Mouse (Mus musculus) kidney, postnatal 10 days (tissue): ENCODE data around the gene Scn8a.

Experiments
- DNase-seq: peaks from one replicate; pipeline ENCODE4 v3.0.0; 2021; ENCODE audit warnings: mixed read lengths

Gene Scn8a

GRCm38 (mm10) chr15:101046039-101046526 is 176.4 kb downstream of the Scn8a start:
- DNase-seq: no peak

- DNase-seq: peak; percentile 73
These were observed 177.0 kb downstream of the Scn8a start for GRCm38 (mm10) chr15:101046527-101047193.

DNA sequence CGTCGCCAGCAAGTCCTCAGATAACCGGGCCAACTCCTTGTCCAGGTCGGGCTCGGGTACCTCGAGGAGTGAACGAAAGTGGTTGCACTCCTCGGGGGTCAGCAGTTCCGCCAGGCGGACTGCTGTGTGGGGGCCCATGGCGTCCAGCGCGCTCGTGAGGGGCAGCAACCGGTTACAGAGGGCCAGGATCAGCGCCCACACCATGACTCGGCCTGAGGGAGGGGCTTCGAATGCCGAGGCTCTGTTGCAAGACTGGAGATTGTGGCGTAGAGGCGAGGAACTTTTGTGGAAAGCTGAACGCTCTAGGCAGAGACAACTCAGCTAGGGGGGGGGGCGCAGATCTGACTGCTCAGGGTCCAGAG is 177.5 kb downstream of the Scn8a start, which contains the start of gene Gm47841:
Gene Gm47841, minus strand, starts transcription at position 204 of the 362 bp plus-strand sequence.
- peak; percentile 58 for DNase-seq

- DNase-seq: no peak
These were observed 178.8 kb downstream of the Scn8a start for GRCm38 (mm10) chr15:101048338-101048896.

GRCm38 (mm10) chr15:101051869-101052268 is 182.2 kb downstream of the Scn8a start:
- DNase-seq: no peak

DNA sequence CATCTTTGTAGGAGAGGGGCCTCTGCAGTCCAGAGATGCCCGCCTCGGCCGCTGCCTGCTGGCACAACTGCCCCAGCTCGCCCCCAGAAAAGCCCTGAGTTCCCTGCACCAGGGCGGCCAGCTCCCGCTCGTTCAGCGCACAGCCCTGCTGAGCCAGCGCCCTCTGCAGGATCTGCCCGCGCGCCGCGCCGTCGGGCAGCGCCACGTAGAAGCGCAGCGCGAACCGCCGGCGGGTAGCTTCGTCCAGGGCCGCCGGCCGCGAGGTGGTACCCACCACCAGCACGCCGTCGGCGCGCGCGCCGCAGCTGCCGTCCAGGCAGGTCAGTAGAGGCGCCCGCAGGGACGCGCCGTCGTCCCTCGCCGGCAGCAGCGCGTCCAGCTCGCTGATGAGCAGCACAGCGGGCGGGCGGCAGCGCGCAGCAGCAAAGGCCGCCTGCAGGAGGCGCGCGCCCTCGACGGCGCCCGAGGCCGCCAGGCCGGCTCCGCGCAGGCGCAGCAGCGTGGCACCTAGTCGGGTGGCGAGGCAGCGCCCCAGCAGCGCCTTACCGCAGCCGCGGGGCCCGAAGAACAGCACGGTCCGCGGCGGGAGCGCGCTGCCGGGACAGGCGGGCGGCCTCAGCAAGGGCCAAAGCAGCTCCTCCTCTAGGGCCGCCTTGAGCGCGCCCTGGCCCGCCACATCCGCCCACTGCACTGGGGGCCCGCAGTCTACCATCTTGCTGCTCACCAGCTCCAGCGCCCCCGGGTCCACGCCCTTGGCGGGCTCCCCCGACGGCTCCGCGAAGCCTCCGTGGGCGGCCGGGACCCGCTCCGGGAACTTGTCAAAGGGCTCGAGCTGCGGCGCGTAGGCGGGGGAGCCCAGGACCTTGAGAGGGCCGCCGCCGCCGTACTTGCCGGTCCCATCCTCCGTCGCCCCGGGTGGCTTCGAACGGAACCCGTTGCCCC is 183.2 kb downstream of the Scn8a start:
- no peak for DNase-seq

DNA sequence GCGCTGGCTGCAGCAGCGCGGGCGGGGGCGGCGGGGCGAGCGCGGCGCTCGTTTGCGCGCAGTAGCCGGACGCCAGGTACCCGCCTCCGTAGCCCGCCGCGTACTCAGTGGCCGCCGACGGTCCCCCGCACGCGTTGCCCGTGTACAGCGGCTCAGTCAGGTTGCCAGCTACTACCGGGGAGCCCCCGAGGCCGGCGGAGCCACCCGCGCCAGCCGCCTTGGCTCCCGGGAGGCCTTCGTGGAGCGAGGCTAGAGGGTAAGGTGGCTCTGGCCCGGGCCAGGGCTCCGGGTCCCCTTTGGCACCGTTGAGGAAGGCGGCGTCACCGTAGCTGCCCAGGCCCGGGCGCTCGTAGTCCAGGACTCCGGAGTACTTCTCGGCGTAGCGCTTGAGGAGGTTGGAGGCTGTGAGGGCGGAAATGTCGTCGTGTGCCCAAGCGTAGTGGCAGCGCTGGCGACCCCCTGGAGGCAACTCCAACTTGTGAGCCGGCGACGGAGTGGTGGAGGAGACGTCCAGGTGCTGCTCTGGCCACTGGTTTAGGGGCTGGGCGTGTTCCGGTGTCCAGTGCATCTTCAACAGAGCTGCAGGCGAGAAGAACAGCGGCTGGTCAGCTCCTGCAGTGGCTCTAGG is 184.3 kb downstream of the Scn8a start:
- DNase-seq: no peak

DNA sequence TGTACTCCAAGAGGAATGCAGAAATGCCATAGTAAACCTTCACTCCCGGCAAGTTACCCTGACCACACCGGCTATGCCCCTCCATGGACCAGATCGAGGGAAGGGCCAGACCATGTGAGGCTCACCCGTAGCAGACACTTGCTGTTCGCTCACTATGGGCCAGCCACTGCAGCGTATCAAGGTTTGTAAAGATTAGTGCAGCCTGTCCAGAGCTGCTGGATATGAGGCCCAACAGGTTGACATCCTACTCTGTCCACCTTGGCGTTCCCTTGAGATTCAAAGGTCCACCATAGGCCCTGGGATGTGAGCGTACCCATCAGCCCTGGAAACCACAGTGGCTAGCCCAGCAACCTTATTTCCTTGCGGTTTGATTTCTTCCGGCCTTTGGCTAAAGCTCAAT is 184.9 kb downstream of the Scn8a start:
- DNase-seq: no peak

DNA sequence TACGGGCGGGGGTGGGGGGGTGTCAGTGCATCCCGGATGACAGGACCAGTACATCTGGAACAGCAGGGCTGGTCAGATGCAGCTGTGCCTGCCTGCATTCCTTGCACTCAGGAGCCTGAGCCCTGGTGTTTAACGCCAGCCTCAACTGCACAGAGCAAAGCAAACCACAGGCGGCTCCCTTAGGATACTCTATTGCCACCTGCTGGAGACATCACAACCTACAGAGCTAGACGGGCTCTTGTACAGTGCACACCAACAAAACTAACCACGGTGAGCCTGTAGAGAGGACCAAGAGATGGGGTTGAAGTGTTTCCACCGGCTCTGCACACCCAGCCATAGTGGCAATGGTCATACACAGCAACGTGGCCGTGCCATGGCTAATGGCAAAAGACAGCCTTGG is 186.6 kb downstream of the Scn8a start:
- DNase-seq: peak; percentile 76

GRCm38 (mm10) chr15:101059570-101060279 is 190.1 kb downstream of the Scn8a start:
- no peak for DNase-seq

GRCm38 (mm10) chr15:101060280-101060852 is 190.7 kb downstream of the Scn8a start:
- DNase-seq: no peak

DNA sequence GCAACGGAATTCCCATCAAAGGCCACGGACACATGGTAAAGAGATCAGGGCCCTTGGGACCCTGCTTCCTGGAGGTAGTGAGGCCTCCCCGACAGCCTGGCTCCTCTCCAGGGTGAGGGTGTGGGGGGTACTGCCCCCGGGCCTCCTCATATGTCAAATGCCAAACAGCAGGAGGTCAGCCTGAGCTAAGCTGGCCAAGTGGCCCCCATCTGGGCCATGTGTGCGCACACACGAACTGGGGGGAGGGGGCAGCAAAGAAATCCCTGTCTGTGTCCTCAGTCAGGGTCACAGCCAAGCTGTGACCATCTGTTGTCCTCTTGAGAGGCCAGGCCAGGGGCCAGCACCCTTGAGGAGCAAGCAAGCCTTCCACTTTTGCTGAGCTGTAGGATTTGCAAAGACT is 195.4 kb downstream of the Scn8a start:
- peak; percentile 74 for DNase-seq

GRCm38 (mm10) chr15:101066364-101066847 is 196.7 kb downstream of the Scn8a start:
- DNase-seq: no peak

DNA sequence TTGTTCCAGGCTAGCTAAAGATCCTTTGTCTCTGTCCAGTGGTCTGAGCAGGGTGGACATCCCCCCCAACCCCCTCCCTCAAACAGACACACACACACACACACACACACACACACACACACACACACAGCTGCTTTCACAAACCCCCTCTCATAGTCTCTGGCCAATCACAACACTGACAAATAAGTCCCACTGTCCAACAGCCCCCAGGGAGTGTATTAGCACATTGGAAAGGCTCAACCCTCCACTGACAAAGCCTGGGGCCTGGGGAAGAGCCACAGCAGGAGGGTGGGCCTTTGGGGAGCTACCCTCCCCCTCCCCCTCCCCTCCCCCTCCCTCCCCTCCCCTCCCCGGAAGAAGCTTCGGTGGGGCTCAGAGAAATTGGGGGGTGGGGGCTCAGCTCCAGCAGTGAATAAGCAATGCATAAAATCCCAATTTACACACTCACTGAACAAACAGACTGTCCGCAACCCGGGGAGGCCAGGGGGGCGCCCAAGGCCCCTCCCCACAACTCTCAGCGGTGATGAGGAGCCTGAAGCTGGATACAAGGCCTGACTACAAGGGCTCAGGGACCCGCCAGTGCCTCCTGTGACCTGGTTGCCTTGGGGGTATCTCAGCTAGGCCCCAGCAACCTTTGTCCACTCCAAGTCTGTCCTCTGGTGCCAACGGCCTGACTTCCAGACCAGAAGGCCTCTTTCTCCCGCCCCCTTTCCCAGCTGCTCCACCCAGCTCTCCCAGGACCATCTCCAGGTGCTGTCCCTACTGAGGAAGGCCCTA is 197.4 kb downstream of the Scn8a start:
- DNase-seq: peak; percentile 63

DNA sequence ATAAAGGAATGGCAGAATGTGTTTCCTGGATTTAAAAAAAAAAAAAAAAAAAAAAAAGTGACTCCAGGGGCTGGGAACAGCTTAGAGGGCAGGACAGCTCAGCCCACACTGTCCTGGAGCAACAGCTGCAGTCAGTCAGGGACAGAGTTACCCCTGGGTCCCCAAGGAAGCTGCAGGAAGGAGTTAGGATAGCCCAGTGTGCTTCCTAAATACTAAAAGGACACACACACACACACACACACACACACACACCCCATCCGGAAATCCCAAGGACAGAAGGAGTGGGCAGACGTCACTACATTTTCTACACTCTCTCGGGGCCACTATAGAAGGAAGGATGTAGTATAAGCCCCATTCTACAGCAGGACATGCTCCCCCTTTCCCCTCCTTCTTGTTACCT is 198.4 kb downstream of the Scn8a start:
- peak; percentile 82 for DNase-seq

DNA sequence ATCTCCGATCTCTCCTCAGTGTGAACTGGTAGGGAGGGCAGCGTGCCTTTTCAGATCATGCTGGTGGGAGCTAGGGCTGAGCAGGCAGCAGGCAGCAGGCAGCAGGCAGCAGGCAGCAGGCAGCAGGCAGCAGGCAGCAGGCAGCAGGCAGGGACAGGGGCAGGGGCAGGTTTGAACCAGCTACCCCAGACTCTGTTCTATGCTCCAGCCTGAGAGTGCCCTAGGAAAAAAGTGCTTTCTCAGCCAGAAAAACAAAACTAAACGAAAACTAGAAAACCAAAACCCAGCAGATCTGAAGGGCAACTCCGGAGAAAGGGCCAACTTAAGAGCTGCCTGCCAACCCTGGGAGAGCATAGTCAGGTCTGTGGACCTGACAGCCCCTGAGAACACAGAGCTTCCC is 199.0 kb downstream of the Scn8a start:
- peak; percentile 60 for DNase-seq

DNA sequence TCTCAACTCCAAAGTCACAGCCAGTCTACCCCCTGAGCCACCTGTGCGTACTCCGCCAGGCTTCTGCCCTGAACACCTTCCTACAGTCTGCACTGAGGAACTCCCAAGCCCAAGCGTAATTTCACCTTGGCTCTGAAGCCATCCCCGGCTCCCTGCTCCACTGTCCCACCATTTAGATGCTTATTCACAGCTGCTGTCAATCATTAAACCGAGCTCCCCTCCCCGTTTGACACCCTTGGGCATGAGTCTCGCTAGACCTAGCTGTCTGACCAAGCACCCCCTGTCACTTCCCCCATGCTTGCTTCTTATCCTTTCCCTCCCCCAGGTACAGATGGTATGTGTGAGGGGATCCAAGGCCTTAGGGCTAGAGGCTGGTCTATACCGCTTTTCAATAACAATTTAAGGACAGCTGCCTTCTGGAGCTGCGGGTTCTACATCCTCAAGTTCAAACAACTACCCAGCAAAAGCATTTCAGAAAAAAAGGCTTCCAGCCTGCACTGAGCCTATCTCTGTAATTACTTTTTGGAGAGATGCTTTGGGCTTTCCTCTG is 200.1 kb downstream of the Scn8a start:
- DNase-seq: peak; percentile 79

DNA sequence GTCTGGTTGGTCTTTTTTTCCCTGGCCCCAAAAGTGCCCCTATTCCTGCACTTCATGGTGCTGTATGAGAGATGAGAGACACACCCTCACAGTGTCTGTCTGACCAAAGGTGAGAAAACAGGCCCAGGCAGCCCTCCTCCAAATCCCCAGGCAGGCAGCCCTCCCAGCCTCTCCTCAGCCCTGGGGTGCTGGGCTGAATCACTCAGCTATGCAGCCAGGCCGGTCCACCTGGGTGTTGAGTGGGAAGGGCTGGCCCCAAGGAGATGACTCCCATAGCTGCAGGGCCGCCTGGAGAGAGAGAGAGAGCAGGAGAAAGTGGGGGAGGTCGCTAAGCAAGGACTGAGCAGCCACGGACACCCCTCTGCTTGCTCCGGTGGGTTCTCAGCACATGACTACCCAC is 201.1 kb downstream of the Scn8a start:
- peak; percentile 75 for DNase-seq

- no peak for DNase-seq
These were observed 203.1 kb downstream of the Scn8a start for GRCm38 (mm10) chr15:101072736-101073135.

- DNase-seq: no peak
These were observed 204.4 kb downstream of the Scn8a start for GRCm38 (mm10) chr15:101074067-101074466.

DNA sequence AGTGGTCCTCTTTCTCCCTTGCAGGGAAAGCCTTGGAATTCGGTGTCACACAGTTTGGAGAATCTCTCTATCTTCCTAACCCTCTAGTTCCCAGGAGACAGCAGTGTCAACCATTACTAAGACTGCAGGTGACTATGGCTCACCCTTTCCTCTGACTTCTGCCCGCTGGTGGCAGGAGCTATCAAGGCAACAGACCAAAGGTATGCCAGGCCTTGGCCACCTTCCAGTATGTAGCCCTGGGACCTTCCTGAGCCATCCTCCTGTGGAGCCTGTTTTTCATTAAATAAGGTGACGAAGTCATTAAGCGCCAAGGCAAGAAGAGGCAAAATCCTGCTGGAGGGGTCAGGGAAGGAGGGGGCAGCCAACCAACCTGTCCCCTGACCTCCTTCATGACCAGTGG is 205.5 kb downstream of the Scn8a start:
- DNase-seq: peak; percentile 75
